In genomic region chr8:47446312-47447046, GRCm38 (mm10) we compare ENCODE assay signal across 9 mouse cellular contexts. TPM values are rescaled to one million over a fixed set of nuclear protein-coding genes. Genes with fewer than 3 reads are reported as not detected.
DNase-seq lines count a peak whose midpoint lies in the region; ATAC-seq lines count a peak whose summit lies in the region.
"Had no signal": no experiment of that assay in that cellular context is flagged by ENCODE, and none has a peak within 500 bp of the region (broad histone marks: within the 10 kb centered on the region; RNA-seq: fewer than 3 reads in every experiment).

Gene Stox2 (minus strand): TSS chr8:47446362.

- no peaks in the 10 kb centered on the region for H3K36me3 ChIP-seq in limb, embryonic 13.5 days
- H3K36me3 ChIP-seq in liver, embryonic 12.5 days, result no peaks in the 10 kb centered on the region

- H3K9ac ChIP-seq in limb, embryonic 13.5 days, result no peak within 1 kb of the TSS
- H3K9ac ChIP-seq in liver, embryonic 12.5 days, result no peak within 1 kb of the TSS

- H3K4me2 ChIP-seq in limb, embryonic 13.5 days (replicated peaks), result peak within 1 kb of the TSS; percentile 29
- H3K4me2 ChIP-seq in liver, embryonic 12.5 days, result no peak within 1 kb of the TSS

- no peaks in the 10 kb centered on the region for H3K27me3 ChIP-seq in limb, embryonic 13.5 days
- H3K27me3 ChIP-seq in liver, embryonic 12.5 days (replicated peaks), result no peaks in the 10 kb centered on the region

- H3K4me3 ChIP-seq in limb, embryonic 13.5 days, result no peak within 1 kb of the TSS
- H3K4me3 ChIP-seq in liver, embryonic 12.5 days, result no peak within 1 kb of the TSS

- H3K27ac ChIP-seq in limb, embryonic 13.5 days, result no peak within 1 kb of the TSS
- no peak within 1 kb of the TSS for H3K27ac ChIP-seq in liver, embryonic 12.5 days

- peaks cover 4% of the 10 kb centered on the region; the same call in 1 of the 2 replicates for H3K9me3 ChIP-seq in limb, embryonic 13.5 days
- peaks cover 3% of the 10 kb centered on the region for H3K9me3 ChIP-seq in liver, embryonic 12.5 days (replicated peaks)

- WGBS in limb, embryonic 13.5 days, result 67% methylated on average over 19 of the region's 19 CpGs
- WGBS in liver, embryonic 12.5 days (ENCODE audit: insufficient replicate concordance), result 71% methylated on average over 19 of the region's 19 CpGs

- peaks cover 9% of the 10 kb centered on the region; the same call in 1 of the 2 replicates for H3K4me1 ChIP-seq in limb, embryonic 13.5 days
- no peaks in the 10 kb centered on the region for H3K4me1 ChIP-seq in liver, embryonic 12.5 days

- peak; percentile 21 for DNase-seq in embryo, embryonic 11 days
- DNase-seq in embryo, embryonic 9.5 days (ENCODE audit: extremely low spot score), result no peak
- DNase-seq in adrenal gland, postnatal 14 days, result no peak
- no peak for DNase-seq in heart, postnatal 14 days
- no peak for DNase-seq in thymus, postnatal 25 days
- DNase-seq in gastrocnemius, adult 8-10 months (ENCODE audit: low spot score in 2 of 2), result no peak
- DNase-seq: B cell, adult 2 months had no signal

- intact Hi-C loops in heart, postnatal 14 days (cut with DNase I), result no loop called here

- peak; percentile 32; the same call in 1 of the 2 replicates for ATAC-seq in limb, embryonic 13.5 days (ENCODE audit: low FRiP score, low read depth)
- no peak for ATAC-seq in liver, embryonic 12.5 days

RNA-seq across cellular contexts. Expression of gene Stox2, which starts in this region (rescaled TPM):
- 13.6 and 15.2 TPM in 2 replicates for total RNA-seq in adrenal gland, postnatal 14 days (2021)
- 10 to 100 TPM; 16.9 to 19.2 TPM for total RNA-seq in heart, postnatal 14 days (2021)
- polyA plus RNA-seq in limb, embryonic 13.5 days (2015; fragmentation: Nextera tagmentation; extraction: Ambion mirVana), result 21.4 and 24.1 TPM in 2 replicates
- 1 to 10 TPM; 5.0 to 6.0 (median 5.8) TPM for total RNA-seq in gastrocnemius, adult 8-10 months (2022)
- 0.89 and 0.97 TPM in 2 replicates for polyA plus RNA-seq in liver, embryonic 12.5 days (2016; fragmentation: Nextera tagmentation; extraction: Ambion mirVana)

Comparison
In these comparisons a context has a peak if more than half of its experiments do, and no peak if none do; other contexts are left out.
1. RNA of gene Stox2 (polyA plus RNA-seq): 21.4 to 24.1 TPM in limb, embryonic 13.5 days; 0.89 to 0.97 TPM in liver, embryonic 12.5 days; every median in the first group is over 10 times any median in the second.